Mouse (Mus musculus): ENCODE measurements around the gene Negr1. TPM values are rescaled to one million over a fixed set of nuclear protein-coding genes. Genes with fewer than 3 reads are reported as not detected.
"Not testable (repeated sequence)": the region's sequence is repeated elsewhere in the genome, so short reads cannot be mapped to it uniquely, and the experiment has no call there.

The Negr1 gene
- polyA plus RNA-seq, 1 experiment from 2014 or later = 6.0 TPM

DNA sequence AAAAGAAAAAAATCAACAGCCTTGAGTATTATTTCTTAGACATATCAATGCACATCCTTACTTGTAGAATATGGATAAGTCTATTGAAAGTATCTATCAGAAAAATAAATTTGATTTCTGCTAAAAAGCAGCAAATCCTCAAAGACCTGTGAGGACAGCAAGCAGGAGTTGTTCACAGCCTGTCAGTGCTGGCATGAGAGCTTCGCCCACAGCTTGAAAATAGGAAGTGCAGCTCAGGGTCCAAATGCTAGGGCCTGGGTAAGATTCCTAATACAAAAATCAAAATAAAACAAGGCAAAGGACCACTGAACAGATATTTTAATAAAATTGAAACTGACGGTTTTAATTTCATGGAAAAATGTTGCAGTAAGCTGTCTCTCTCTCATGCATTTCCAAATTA, 483.0 kb downstream of the Negr1 start:
- DNase-seq (ENCODE audit: low spot score) (no peak), ATAC-seq (replicated peaks; ENCODE audit: low FRiP score, low TSS enrichment, low read depth) (no peak)
- no peaks in the 10 kb centered on the region for H3K36me3 ChIP-seq (ENCODE audit: control insufficient read depth, insufficient read depth, low read length)
- H3K4me3 ChIP-seq (ENCODE audit: low read depth, low read length) = no peak overlapping the region
- WGBS = 93% methylated on average over 2 of the region's 2 CpGs
- H3K4me1 ChIP-seq (replicated peaks; ENCODE audit: control insufficient read depth, insufficient read depth, low read length) = no peaks in the 10 kb centered on the region
- H3K9ac ChIP-seq (ENCODE audit: low read length) = no peak overlapping the region
- no peaks in the 10 kb centered on the region for H3K27me3 ChIP-seq (replicated peaks; ENCODE audit: control insufficient read depth, insufficient read depth, low read length)
- H3K9me3 ChIP-seq (ENCODE audit: control insufficient read depth, low read length) = no peaks in the 10 kb centered on the region
- H3K27ac ChIP-seq (ENCODE audit: low read depth) = no peak overlapping the region
- H3K4me2 ChIP-seq (ENCODE audit: low read length) = no peak overlapping the region

- H3K27me3 ChIP-seq (replicated peaks; ENCODE audit: control insufficient read depth, insufficient read depth, low read length); ATAC-seq (replicated peaks; ENCODE audit: low FRiP score, low TSS enrichment, low read depth): not testable (repeated sequence)
- 69% methylated on average over 2 of the region's 2 CpGs for WGBS
These were observed 502.8 kb downstream of the Negr1 start for GRCm38 (mm10) chr3:157064438-157064837.

GRCm38 (mm10) chr3:157066331-157066730, 504.7 kb downstream of the Negr1 start:
- no peak for DNase-seq (ENCODE audit: low spot score)
- no peak overlapping the region for H3K4me3 ChIP-seq (ENCODE audit: low read depth, low read length)
- H3K4me2 ChIP-seq (ENCODE audit: low read length) = no peak overlapping the region
- no peak for ATAC-seq (replicated peaks; ENCODE audit: low FRiP score, low TSS enrichment, low read depth)
- no peaks in the 10 kb centered on the region for H3K4me1 ChIP-seq (replicated peaks; ENCODE audit: control insufficient read depth, insufficient read depth, low read length)
- no peaks in the 10 kb centered on the region for H3K9me3 ChIP-seq (ENCODE audit: control insufficient read depth, low read length)
- H3K27ac ChIP-seq (ENCODE audit: low read depth) = no peak overlapping the region
- H3K36me3 ChIP-seq (ENCODE audit: control insufficient read depth, insufficient read depth, low read length) = no peaks in the 10 kb centered on the region
- H3K9ac ChIP-seq (ENCODE audit: low read length) = no peak overlapping the region
- H3K27me3 ChIP-seq (replicated peaks; ENCODE audit: control insufficient read depth, insufficient read depth, low read length) = no peaks in the 10 kb centered on the region

More at GRCm38 (mm10) chr3:157064438-157064837, 502.8 kb downstream of the Negr1 start:
- not testable (repeated sequence) for H3K4me1 ChIP-seq (replicated peaks; ENCODE audit: control insufficient read depth, insufficient read depth, low read length); H3K36me3 ChIP-seq (ENCODE audit: control insufficient read depth, insufficient read depth, low read length); H3K4me3 ChIP-seq (ENCODE audit: low read depth, low read length); DNase-seq (ENCODE audit: low spot score); H3K27ac ChIP-seq (ENCODE audit: low read depth); H3K9me3 ChIP-seq (ENCODE audit: control insufficient read depth, low read length); H3K4me2 ChIP-seq (ENCODE audit: low read length); H3K9ac ChIP-seq (ENCODE audit: low read length)

- 62% methylated on average over 2 of the region's 2 CpGs for WGBS
- Histone ChIP-seq H3K27me3 (replicated peaks; ENCODE audit: control insufficient read depth, insufficient read depth, low read length) (no peaks in the 10 kb centered on the region), H3K4me1 (replicated peaks; ENCODE audit: control insufficient read depth, insufficient read depth, low read length) (no peaks in the 10 kb centered on the region), H3K9ac (ENCODE audit: low read length) (no peak overlapping the region), H3K27ac (ENCODE audit: low read depth) (no peak overlapping the region), H3K9me3 (ENCODE audit: control insufficient read depth, low read length) (no peaks in the 10 kb centered on the region), H3K4me3 (ENCODE audit: low read depth, low read length) (no peak overlapping the region), H3K4me2 (ENCODE audit: low read length) (no peak overlapping the region), H3K36me3 (ENCODE audit: control insufficient read depth, insufficient read depth, low read length) (no peaks in the 10 kb centered on the region)
- ATAC-seq (replicated peaks; ENCODE audit: low FRiP score, low TSS enrichment, low read depth) (no peak), DNase-seq (ENCODE audit: low spot score) (no peak)
These were observed 517.8 kb downstream of the Negr1 start for GRCm38 (mm10) chr3:157079250-157079965.

DNA sequence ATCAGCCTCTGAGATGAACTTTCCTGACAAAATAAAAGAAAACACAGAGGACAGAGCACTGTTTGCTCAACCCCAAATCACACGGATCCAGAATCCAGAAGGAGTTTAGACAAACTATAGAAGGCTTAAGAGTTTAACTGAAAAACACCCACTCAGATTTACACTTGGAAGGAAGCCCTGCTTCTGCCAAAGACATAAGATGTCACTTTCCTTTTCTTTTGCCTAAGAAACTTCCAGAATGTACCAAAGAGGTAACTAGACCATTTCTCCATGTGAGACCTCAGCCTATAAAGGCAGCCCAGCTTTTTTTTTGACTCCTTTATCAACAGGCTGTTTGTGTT, 518.3 kb downstream of the Negr1 start:
- Histone ChIP-seq H3K36me3 (ENCODE audit: control insufficient read depth, insufficient read depth, low read length) (no peaks in the 10 kb centered on the region), H3K27ac (ENCODE audit: low read depth) (no peak overlapping the region), H3K27me3 (replicated peaks; ENCODE audit: control insufficient read depth, insufficient read depth, low read length) (no peaks in the 10 kb centered on the region), H3K4me3 (ENCODE audit: low read depth, low read length) (no peak overlapping the region), H3K4me1 (replicated peaks; ENCODE audit: control insufficient read depth, insufficient read depth, low read length) (no peaks in the 10 kb centered on the region), H3K9ac (ENCODE audit: low read length) (no peak overlapping the region), H3K9me3 (ENCODE audit: control insufficient read depth, low read length) (no peaks in the 10 kb centered on the region), H3K4me2 (ENCODE audit: low read length) (no peak overlapping the region)
- ATAC-seq (replicated peaks; ENCODE audit: low FRiP score, low TSS enrichment, low read depth) (no peak), DNase-seq (ENCODE audit: low spot score) (no peak)
- WGBS = 41% methylated on average over 1 of the region's 1 CpGs

DNA sequence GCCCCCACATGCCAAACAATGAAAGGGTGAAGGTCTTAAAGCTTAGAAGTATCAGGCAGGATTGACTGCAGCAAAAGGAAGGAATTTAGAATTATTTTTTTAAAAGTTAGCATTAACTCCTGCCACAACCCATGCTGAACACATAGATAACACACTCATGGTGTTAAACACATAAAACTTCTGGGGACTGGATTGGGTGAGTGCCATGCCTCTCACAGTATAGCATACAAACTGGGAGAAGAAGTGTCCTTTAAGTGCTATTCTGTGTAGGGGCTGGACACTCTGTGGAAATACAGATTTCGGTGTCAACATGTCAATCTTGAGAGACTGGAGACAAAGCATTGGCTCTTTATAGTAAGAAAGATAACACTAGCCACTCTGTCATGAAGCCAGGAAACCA, 519.0 kb downstream of the Negr1 start:
- H3K9me3 ChIP-seq (ENCODE audit: control insufficient read depth, low read length) = no peaks in the 10 kb centered on the region
- no peaks in the 10 kb centered on the region for H3K36me3 ChIP-seq (ENCODE audit: control insufficient read depth, insufficient read depth, low read length)
- DNase-seq (ENCODE audit: low spot score) = no peak
- H3K4me3 ChIP-seq (ENCODE audit: low read depth, low read length) = no peak overlapping the region
- WGBS = 95% methylated on average over 1 of the region's 1 CpGs
- H3K27me3 ChIP-seq (replicated peaks; ENCODE audit: control insufficient read depth, insufficient read depth, low read length) = no peaks in the 10 kb centered on the region
- no peaks in the 10 kb centered on the region for H3K4me1 ChIP-seq (replicated peaks; ENCODE audit: control insufficient read depth, insufficient read depth, low read length)
- ATAC-seq (replicated peaks; ENCODE audit: low FRiP score, low TSS enrichment, low read depth) = no peak
- no peak overlapping the region for H3K9ac ChIP-seq (ENCODE audit: low read length)
- no peak overlapping the region for H3K4me2 ChIP-seq (ENCODE audit: low read length)
- H3K27ac ChIP-seq (ENCODE audit: low read depth) = no peak overlapping the region

- DNase-seq (ENCODE audit: low spot score) = no peak
- Histone ChIP-seq H3K9me3 (ENCODE audit: control insufficient read depth, low read length) (no peaks in the 10 kb centered on the region), H3K27me3 (replicated peaks; ENCODE audit: control insufficient read depth, insufficient read depth, low read length) (no peaks in the 10 kb centered on the region), H3K4me3 (ENCODE audit: low read depth, low read length) (no peak overlapping the region), H3K9ac (ENCODE audit: low read length) (no peak overlapping the region), H3K4me2 (ENCODE audit: low read length) (no peak overlapping the region), H3K27ac (ENCODE audit: low read depth) (no peak overlapping the region), H3K36me3 (ENCODE audit: control insufficient read depth, insufficient read depth, low read length) (no peaks in the 10 kb centered on the region), H3K4me1 (replicated peaks; ENCODE audit: control insufficient read depth, insufficient read depth, low read length) (no peaks in the 10 kb centered on the region)
- no peak for ATAC-seq (replicated peaks; ENCODE audit: low FRiP score, low TSS enrichment, low read depth)
- 85% methylated on average over 8 of the region's 8 CpGs for WGBS
These were observed 521.5 kb downstream of the Negr1 start for GRCm38 (mm10) chr3:157082808-157083784.

DNA sequence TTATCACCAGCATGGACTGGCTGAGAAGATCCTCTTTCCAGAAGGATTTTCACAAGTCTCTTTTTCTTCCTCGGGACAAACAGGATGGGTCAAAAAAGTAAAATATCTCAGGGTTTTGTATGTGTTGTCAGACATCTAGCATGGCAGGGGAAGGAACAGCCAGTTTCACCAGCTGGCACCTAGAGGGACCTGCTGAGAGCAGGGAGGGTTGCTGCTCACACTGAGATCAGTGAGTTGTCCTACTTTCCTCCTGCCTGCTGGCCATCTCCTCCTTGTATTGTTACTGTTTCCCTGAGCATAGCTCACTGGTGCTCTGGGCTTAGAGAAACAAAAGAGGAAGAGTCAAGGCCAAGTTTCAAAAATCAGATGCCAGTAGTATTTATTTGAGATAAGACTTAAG, 523.6 kb downstream of the Negr1 start:
- ATAC-seq (replicated peaks; ENCODE audit: low FRiP score, low TSS enrichment, low read depth) = no peak
- 79% methylated on average over 1 of the region's 1 CpGs for WGBS
- DNase-seq (ENCODE audit: low spot score) = no peak

More for the DNA sequence above, 523.6 kb downstream of the Negr1 start:
- Histone ChIP-seq H3K4me3 (ENCODE audit: low read depth, low read length) (no peak overlapping the region), H3K27ac (ENCODE audit: low read depth) (no peak overlapping the region), H3K4me2 (ENCODE audit: low read length) (no peak overlapping the region), H3K9ac (ENCODE audit: low read length) (no peak overlapping the region), H3K27me3 (replicated peaks; ENCODE audit: control insufficient read depth, insufficient read depth, low read length) (no peaks in the 10 kb centered on the region), H3K9me3 (ENCODE audit: control insufficient read depth, low read length) (no peaks in the 10 kb centered on the region), H3K36me3 (ENCODE audit: control insufficient read depth, insufficient read depth, low read length) (no peaks in the 10 kb centered on the region), H3K4me1 (replicated peaks; ENCODE audit: control insufficient read depth, insufficient read depth, low read length) (no peaks in the 10 kb centered on the region)

Measured in intestine, embryonic 14.5 days (tissue).